Comparison of ENCODE assay signal across 33 mouse cellular contexts in the genomic region with DNA sequence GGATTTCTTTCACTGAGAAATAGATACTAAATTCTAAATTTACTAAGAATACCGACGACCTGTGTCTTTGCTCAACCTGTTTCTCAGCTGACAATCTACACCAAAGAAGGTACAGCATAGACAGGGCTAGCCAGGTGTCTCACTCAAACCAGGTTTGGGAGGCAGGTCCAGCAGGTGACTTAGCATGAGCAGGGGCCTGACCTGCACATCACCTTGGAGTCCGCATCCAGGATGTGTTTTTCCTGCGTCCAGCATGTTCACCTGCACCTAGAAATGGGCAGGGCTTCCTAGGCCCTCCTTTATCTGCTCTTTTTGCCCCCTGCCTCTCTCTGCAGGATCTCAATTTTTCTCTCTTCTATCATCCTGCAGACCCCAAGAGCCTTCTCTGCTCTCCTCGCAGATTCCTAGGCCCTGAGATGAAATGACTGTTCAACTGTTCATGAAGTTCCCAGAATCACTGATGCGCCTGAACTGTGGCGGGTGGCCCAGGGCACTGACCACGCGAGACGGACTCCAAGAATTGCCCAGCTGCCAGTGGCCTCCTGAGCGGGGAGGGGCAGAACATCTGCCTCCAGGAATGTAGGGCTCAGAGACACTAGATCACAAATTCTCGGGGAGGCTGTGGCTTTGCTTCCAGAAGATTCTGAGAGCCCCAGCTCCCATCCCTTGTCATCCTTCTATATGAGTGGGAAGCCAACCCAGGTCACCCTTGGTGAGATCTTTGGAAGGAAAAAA. TPM values are rescaled to one million over a fixed set of nuclear protein-coding genes. Genes with fewer than 3 reads are reported as not detected.
DNase-seq lines count a peak whose midpoint lies in the region; TF ChIP-seq lines count a peak whose summit lies in the region.
"Had no signal": no experiment of that assay in that cellular context is flagged by ENCODE, and none has a peak within 500 bp of the region (broad histone marks: within the 10 kb centered on the region; RNA-seq: fewer than 3 reads in every experiment).

No protein-coding gene starts in this region.

- no peak overlapping the region for H3K27ac ChIP-seq in heart, embryonic 10.5 days
- H3K27ac ChIP-seq in heart, adult 2 months: no peak overlapping the region; the same call in 1 of the 2 replicates
- H3K27ac ChIP-seq: embryonic facial prominence, embryonic 10.5 days; embryonic facial prominence, embryonic 13.5 days; hindbrain, embryonic 10.5 days; hindbrain, embryonic 13.5 days had no signal

- no peak for TF ChIP-seq CTCF in heart, adult 2 months (IDR thresholded peaks at IDR 0.05)

- no peak overlapping the region for H3K4me3 ChIP-seq in heart, embryonic 10.5 days
- H3K4me3 ChIP-seq in heart, adult 2 months: no peak overlapping the region
- H3K4me3 ChIP-seq: embryonic facial prominence, embryonic 10.5 days; embryonic facial prominence, embryonic 13.5 days; erythroblast, embryonic 14.5 days; gastrocnemius, adult 2 months; hindbrain, embryonic 10.5 days; hindbrain, embryonic 13.5 days had no signal

- peak; percentile 58 for DNase-seq in heart, embryonic 10.5 days (ENCODE audit: low spot score)
- no peak for DNase-seq in heart, adult 2 months
- DNase-seq in kidney, adult 9 months: peak; percentile 47
- no peak for DNase-seq in kidney, postnatal 25 days
- DNase-seq in testis, postnatal 10 days (ENCODE audit: low spot score): peak; percentile 37
- DNase-seq in testis, postnatal 14 days (ENCODE audit: low spot score): no peak
- DNase-seq: adrenal gland, adult 8-10 months; adrenal gland, postnatal 25 days; cerebellum, adult 11-12 months; cerebellum, adult 8-10 months; cerebellum, postnatal 10 days; cerebellum, postnatal 36 days; embryo, embryonic 11 days; forebrain, postnatal 0 days; gastrocnemius, adult 2 months; gastrocnemius, postnatal 14 days; heart, adult 18-20 months had no signal

- H3K27me3 ChIP-seq in heart, embryonic 10.5 days (ENCODE audit: insufficient read depth, poor library complexity, severe bottlenecking): peaks cover 34% of the 10 kb centered on the region
- no peaks in the 10 kb centered on the region for H3K27me3 ChIP-seq in heart, adult 2 months (ENCODE audit: control insufficient read depth, insufficient read depth, low read length)
- H3K27me3 ChIP-seq: embryonic facial prominence, embryonic 13.5 days had no signal

- TF ChIP-seq EP300 in heart, adult 2 months (IDR thresholded peaks at IDR 0.05; ENCODE audit: insufficient read depth, low read depth, low read length): no peak

- 76% methylated on average over 12 of the region's 12 CpGs for WGBS in heart, embryonic 10.5 days
- WGBS in heart, adult 2 months: 83% methylated on average over 12 of the region's 12 CpGs

- peaks cover 12% of the 10 kb centered on the region for H3K4me1 ChIP-seq in heart, embryonic 10.5 days
- H3K4me1 ChIP-seq in heart, adult 2 months (ENCODE audit: control insufficient read depth, insufficient read depth, low read length): peaks cover 17% of the 10 kb centered on the region

- no peaks in the 10 kb centered on the region for H3K36me3 ChIP-seq in heart, embryonic 10.5 days
- H3K36me3 ChIP-seq in heart, adult 2 months (ENCODE audit: control insufficient read depth, insufficient read depth, low read length): no peaks in the 10 kb centered on the region
- H3K36me3 ChIP-seq: embryonic facial prominence, embryonic 10.5 days; embryonic facial prominence, embryonic 13.5 days; hindbrain, embryonic 10.5 days had no signal

- intact Hi-C loops in heart, adult 2 months (cut with DNase I): loop anchor here (10.0 kb wide), 1 partner anchor 59 kb away; no protein-coding TSS in a partner anchor

- H3K9ac ChIP-seq in heart, adult 2 months (ENCODE audit: low read depth, low read length): no peak overlapping the region
- H3K9ac ChIP-seq: embryonic facial prominence, embryonic 13.5 days; forebrain, postnatal 0 days; hindbrain, embryonic 13.5 days had no signal

- TF ChIP-seq POLR2A in heart, adult 2 months (IDR thresholded peaks at IDR 0.05; ENCODE audit: insufficient read depth, low read depth, low read length): no peak

- no peaks in the 10 kb centered on the region for H3K79me2 ChIP-seq in heart, adult 2 months (replicated peaks; ENCODE audit: control insufficient read depth, insufficient read depth, low read length)

- H3K9me3 ChIP-seq in heart, embryonic 10.5 days: 0 out of 2 replicates have a peak, but pooled peaks cover 4% of the 10 kb centered on the region

RNA-seq across cellular contexts. Expression of a gene that starts 17.6 kb away (rescaled TPM):
- 5.1 and 8.3 TPM in 2 replicates for polyA plus RNA-seq in heart, embryonic 10.5 days (2016; fragmentation: Nextera tagmentation; extraction: Ambion mirVana)
- 100 to 1,000 TPM; 377 to 449 TPM for total RNA-seq in heart, adult 2 months (2021)
- 433 and 638 TPM in 2 replicates for polyA plus RNA-seq in heart, adult 2 months (2012; rRNA removed)
- polyA plus RNA-seq: CD4-positive, CD25-positive, alpha-beta regulatory T cell, adult 4 months had no signal

RNA-seq across cellular contexts. Expression of a gene that starts 22.2 kb away (rescaled TPM):
- polyA plus RNA-seq in heart, embryonic 10.5 days (2016; fragmentation: Nextera tagmentation; extraction: Ambion mirVana): not detected in 2 replicates
- not detected for total RNA-seq in heart, adult 2 months (2021)
- not detected in 2 replicates for polyA plus RNA-seq in heart, adult 2 months (2012; rRNA removed)
- total RNA-seq: adrenal gland, adult 8-10 months; adrenal gland, postnatal 25 days; forebrain, postnatal 0 days; gastrocnemius, adult 2 months; gastrocnemius, postnatal 14 days; gastrocnemius, postnatal 4 days; heart, adult 18-20 months; heart, postnatal 36 days; MEL had no signal
- polyA plus RNA-seq: brain, embryonic 14.5 days; C2C12; CD4-positive, CD25-positive, alpha-beta regulatory T cell, adult 4 months; embryonic facial prominence, embryonic 10.5 days; embryonic facial prominence, embryonic 13.5 days; erythroblast, embryonic 14.5 days; forebrain, embryonic 14.5 days; forebrain, postnatal 0 days; heart, embryonic 11.5 days; heart, embryonic 14.5 days; heart, postnatal 0 days; hindbrain, embryonic 10.5 days; hindbrain, embryonic 13.5 days; hindbrain, embryonic 16.5 days had no signal

Comparison
In these comparisons a context has a peak if more than half of its experiments do, and no peak if none do; other contexts are left out.
1. DNase-seq: peak in heart, embryonic 10.5 days (single experiment), kidney, adult 9 months (single experiment) and testis, postnatal 10 days (single experiment); none in heart, adult 2 months (0 of 2), kidney, postnatal 25 days (0 of 2) and testis, postnatal 14 days (single experiment).
2. RNA of a gene that starts 17.6 kb away (polyA plus RNA-seq): 433 to 638 TPM in heart, adult 2 months; 5.1 to 8.3 TPM in heart, embryonic 10.5 days; every median in the first group is over 10 times any median in the second.